Mouse (Mus musculus) B cell, adult 67 days (primary cell): ENCODE results near the gene Gm6614. TPM values are rescaled to one million over a fixed set of nuclear protein-coding genes. Genes with fewer than 3 reads are reported as not detected.

Experiments
- total RNA-seq, 2 experiments: library from RNA; stranded (reverse); gene quantifications; 4 replicates each; pipeline ENCODE4 v1.2.4; 2023

The Gm6614 gene
- not detected for total RNA-seq

GRCm38 (mm10) chr6:142011364-142011955, at the start of gene Gm6614:
TSS of gene Gm6614 (minus strand) at chr6:142011414.

GRCm38 (mm10) chr6:141946862-141947261, 64.4 kb downstream of the Gm6614 start, which contains the start of gene Slco1a1:
TSS of gene Slco1a1 (minus strand) at chr6:141946962.

Other genes with a start within 250 kb of the Gm6614 start
- not detected for gene Gm5724, start 237.6 kb downstream of the Gm6614 start, total RNA-seq
- gene Slco1a4, start 155.2 kb downstream of the Gm6614 start, total RNA-seq = not detected
- gene Slco1a1, start 64.5 kb downstream of the Gm6614 start, total RNA-seq = not detected
- gene Slco1a6, start 197.1 kb upstream of the Gm6614 start, total RNA-seq = not detected